Mouse (Mus musculus): ENCODE data around the gene Olfr118. TPM values are rescaled to one million over a fixed set of nuclear protein-coding genes. Genes with fewer than 3 reads are reported as not detected.
"Not testable (repeated sequence)": the region's sequence is repeated elsewhere in the genome, so short reads cannot be mapped to it uniquely, and the experiment has no call there.

The Olfr118 gene
- not detected for total RNA-seq (2021)
- long read RNA-seq, experiment 1, result 0 reads
- long read RNA-seq, experiment 2, result 0 reads

DNA sequence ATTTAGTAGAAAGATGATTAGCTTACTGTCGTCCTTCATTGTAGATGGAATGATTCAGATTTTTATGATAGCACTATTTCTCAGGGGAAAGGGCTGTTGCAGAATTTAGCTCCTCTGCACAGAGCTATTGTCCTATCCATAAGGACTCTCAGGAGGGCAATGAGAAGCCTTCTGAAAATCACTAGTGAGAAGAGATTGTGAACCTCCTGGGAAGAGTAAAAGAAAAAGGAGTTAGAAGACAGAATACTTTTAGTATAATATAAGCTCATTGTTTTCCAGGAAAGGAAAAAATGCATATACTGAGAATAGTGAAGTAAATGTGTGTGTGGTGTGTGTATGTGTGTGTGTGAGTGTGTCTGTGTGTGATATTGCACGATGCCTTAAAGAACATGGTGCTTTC, at the start of gene Olfr118:
Olfr118 (plus strand) TSS at position 301 of the 400 bp plus-strand sequence.
- no peak for DNase-seq (ENCODE audit: low spot score in 2 of 2)

DNA sequence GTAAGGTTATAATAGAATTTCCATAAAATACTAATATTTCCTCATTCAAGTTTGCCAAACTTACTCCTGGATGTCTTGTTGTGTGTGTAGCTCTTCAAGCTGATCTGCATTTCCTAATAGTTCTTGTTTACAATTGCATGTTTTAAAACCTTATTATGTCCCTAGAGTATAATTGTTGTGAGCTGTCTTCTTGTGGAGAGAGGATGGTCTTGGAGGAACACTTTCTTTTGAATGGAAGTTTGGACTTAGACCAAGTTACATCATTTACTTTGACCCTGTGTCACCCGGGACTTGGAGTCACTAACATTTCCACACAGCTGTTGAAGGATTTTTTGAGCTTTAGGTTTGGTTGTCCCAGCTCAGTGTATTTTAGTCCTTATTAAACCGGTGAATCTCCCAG, 39.8 kb upstream of the Olfr118 start, which contains the start of the genes Olfr115 and Olfr116:
Olfr115 (minus strand) TSS at position 101 of the 400 bp plus-strand sequence.
Olfr116 (minus strand) TSS at position 191 of the 400 bp plus-strand sequence.
- DNase-seq (ENCODE audit: low spot score in 2 of 2), result no peak

DNA sequence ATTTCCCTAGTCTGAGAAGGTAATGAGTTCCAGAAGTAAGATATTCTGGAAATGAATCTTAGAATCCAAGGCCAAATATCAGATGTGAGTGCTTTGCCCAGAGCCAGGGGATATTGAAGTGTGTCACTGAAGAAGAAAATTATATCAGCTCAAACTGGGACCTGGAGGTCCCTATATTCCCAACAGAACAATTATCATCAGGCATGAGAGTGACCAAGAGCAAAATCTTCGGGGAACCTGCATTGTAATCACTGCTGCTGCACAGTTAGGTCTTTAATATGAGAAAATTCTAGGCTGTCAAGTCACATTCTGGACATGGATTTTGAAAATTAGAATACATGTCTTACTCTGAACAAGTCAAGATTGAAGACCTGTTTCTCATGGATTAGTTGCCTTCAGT, 3.1 kb upstream of the Olfr118 start, which contains the start of gene Olfr117:
Olfr117 (minus strand) TSS at position 101 of the 400 bp plus-strand sequence.
- no peak for DNase-seq (ENCODE audit: low spot score in 2 of 2)

DNA sequence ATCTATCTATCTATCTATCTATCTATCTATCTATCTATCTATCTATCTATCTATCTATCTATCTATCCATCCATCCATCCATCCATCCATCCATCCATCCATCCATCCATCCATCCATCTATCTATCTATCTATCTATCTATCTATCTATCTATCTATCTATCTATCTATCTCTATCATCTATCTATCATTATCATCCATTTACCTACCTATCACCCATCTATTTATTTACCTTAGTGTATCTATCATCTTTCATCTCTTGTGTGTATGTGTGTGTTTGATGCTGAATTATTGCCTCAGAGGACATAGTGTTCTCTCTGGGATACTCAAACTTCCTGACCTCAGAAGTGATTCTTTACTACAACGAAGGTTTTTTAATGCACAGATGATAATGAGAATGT, 29.5 kb downstream of the Olfr118 start, which contains the start of gene Olfr119:
Olfr119 (plus strand) TSS at position 301 of the 400 bp plus-strand sequence.
- DNase-seq (ENCODE audit: low spot score in 2 of 2), result not testable (repeated sequence)

DNA sequence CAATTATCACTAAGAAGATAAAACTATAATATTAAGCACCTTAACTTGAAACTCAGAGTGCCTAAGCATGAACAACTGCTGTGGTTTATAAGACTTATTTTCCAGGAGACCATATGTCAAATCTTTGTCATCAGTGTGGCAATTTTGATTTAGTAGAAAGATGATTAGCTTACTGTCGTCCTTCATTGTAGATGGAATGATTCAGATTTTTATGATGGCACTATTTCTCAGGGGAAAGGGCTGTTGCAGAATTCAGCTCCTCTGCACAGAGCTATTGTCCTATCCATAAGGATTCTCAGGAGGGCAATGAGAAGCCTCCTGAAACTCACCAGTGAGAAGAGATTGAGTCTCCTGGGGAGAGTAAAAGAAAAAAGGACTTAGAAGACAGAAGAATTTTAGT, 54.7 kb downstream of the Olfr118 start, which contains the start of gene Olfr120:
Olfr120 (plus strand) TSS at position 301 of the 400 bp plus-strand sequence.
- no peak for DNase-seq (ENCODE audit: low spot score in 2 of 2)

Other genes starting within 250 kb of the Olfr118 start
- not detected for gene Olfr108, start 221.5 kb upstream of the Olfr118 start, total RNA-seq (2021)
- not detected for gene Olfr109, start 208.1 kb upstream of the Olfr118 start, total RNA-seq (2021)
- not detected for gene H2-M2, start 183.4 kb upstream of the Olfr118 start, total RNA-seq (2021)
- gene Olfr110, start 174.5 kb upstream of the Olfr118 start, total RNA-seq (2021), result not detected
- gene Olfr111, start 159.0 kb upstream of the Olfr118 start, total RNA-seq (2021), result not detected
- not detected for gene Olfr112, start 97.5 kb upstream of the Olfr118 start, total RNA-seq (2021)
- gene Olfr113, start 89.3 kb upstream of the Olfr118 start, total RNA-seq (2021), result not detected
- gene Olfr114, start 74.2 kb upstream of the Olfr118 start, total RNA-seq (2021), result not detected
- not detected for gene Olfr115, start 39.9 kb upstream of the Olfr118 start, total RNA-seq (2021)
- not detected for gene Olfr116, start 39.8 kb upstream of the Olfr118 start, total RNA-seq (2021)
- gene Olfr117, start 3.2 kb upstream of the Olfr118 start, total RNA-seq (2021), result not detected
- not detected for gene Olfr119, start 29.6 kb downstream of the Olfr118 start, total RNA-seq (2021)
- gene Olfr120, start 54.8 kb downstream of the Olfr118 start, total RNA-seq (2021), result not detected
- not detected for gene Olfr121, start 81.9 kb downstream of the Olfr118 start, total RNA-seq (2021)
- gene Olfr122, start 101.6 kb downstream of the Olfr118 start, total RNA-seq (2021), result not detected
- not detected for gene Olfr123, start 126.5 kb downstream of the Olfr118 start, total RNA-seq (2021)
- not detected for gene Olfr124, start 132.9 kb downstream of the Olfr118 start, total RNA-seq (2021)
- gene Olfr125, start 166.0 kb downstream of the Olfr118 start, total RNA-seq (2021), result not detected
- not detected for gene Olfr126, start 180.5 kb downstream of the Olfr118 start, total RNA-seq (2021)
- gene Olfr127, start 233.4 kb downstream of the Olfr118 start, total RNA-seq (2021), result not detected